In genomic region chr4:128705138-128705720, GRCm38 (mm10) we compare ENCODE assay signal across 25 mouse cellular contexts. TPM values are rescaled to one million over a fixed set of nuclear protein-coding genes. Genes with fewer than 3 reads are reported as not detected.
DNase-seq lines count a peak whose midpoint lies in the region; ATAC-seq and TF ChIP-seq lines count a peak whose summit lies in the region.
"Had no signal": no experiment of that assay in that cellular context is flagged by ENCODE, and none has a peak within 500 bp of the region (broad histone marks: within the 10 kb centered on the region; RNA-seq: fewer than 3 reads in every experiment).

No protein-coding gene starts in this region.

- H3K9me3 ChIP-seq in CH12.LX (replicated peaks; ENCODE audit: low read length), result no peaks in the 10 kb centered on the region
- H3K9me3 ChIP-seq in limb, embryonic 10.5 days (replicated peaks), result no peaks in the 10 kb centered on the region
- H3K9me3 ChIP-seq: embryonic facial prominence, embryonic 13.5 days; forebrain, embryonic 12.5 days; forebrain, embryonic 15.5 days; G1E; heart, embryonic 12.5 days; heart, embryonic 15.5 days; intestine, embryonic 15.5 days had no signal

- no peak for TF ChIP-seq CTCF in CH12.LX (conservative IDR thresholded peaks at IDR 0.05 in 1 of 2, IDR thresholded peaks at IDR 0.05 in 1 of 2; ENCODE audit: low read depth in 2 of 2, low read length in 2 of 2)

- no peak for TF ChIP-seq RAD21 in CH12.LX (IDR thresholded peaks at IDR 0.05; ENCODE audit: low read depth, low read length)

- no peaks in the 10 kb centered on the region for H3K27me3 ChIP-seq in CH12.LX (replicated peaks)
- H3K27me3 ChIP-seq in limb, embryonic 10.5 days (ENCODE audit: low read depth, poor library complexity, severe bottlenecking), result no peaks in the 10 kb centered on the region
- H3K27me3 ChIP-seq: forebrain, embryonic 15.5 days; intestine, embryonic 15.5 days; Patski had no signal

- ATAC-seq in cerebellum, adult (ENCODE audit: insufficient number of reproducible peaks, low FRiP score, low TSS enrichment), result no peak
- ATAC-seq: forebrain, embryonic 15.5 days; hindbrain, embryonic 16.5 days; intestine, embryonic 15.5 days; Patski had no signal

- dilution Hi-C loops in CH12.LX (cut with MboI; ENCODE audit: extremely low pct_ligation_motif_present, extremely low pct_unique_long_range_greater_than_20kb, low sequenced_read_pairs), result no loop called here

- H3K4me2 ChIP-seq in CH12.LX (ENCODE audit: insufficient read depth, low read depth, poor library complexity, severe bottlenecking), result no peak overlapping the region
- H3K4me2 ChIP-seq: embryonic facial prominence, embryonic 13.5 days; forebrain, embryonic 12.5 days; forebrain, embryonic 15.5 days; heart, embryonic 12.5 days; heart, embryonic 15.5 days; intestine, embryonic 15.5 days had no signal

- H3K4me1 ChIP-seq in CH12.LX (ENCODE audit: control insufficient read depth in 1 of 2, insufficient read depth in 2 of 2), result peaks cover 19 to 55% of the 10 kb centered on the region in 2 experiments
- peaks cover 32% of the 10 kb centered on the region for H3K4me1 ChIP-seq in limb, embryonic 10.5 days
- H3K4me1 ChIP-seq: forebrain, embryonic 15.5 days had no signal

- no peak overlapping the region for H3K27ac ChIP-seq in CH12.LX (ENCODE audit: insufficient read depth, low read depth)
- H3K27ac ChIP-seq in limb, embryonic 10.5 days, result 0 out of 2 replicates have a peak overlapping the region, but pooled peaks have one; percentile 4
- H3K27ac ChIP-seq: embryonic facial prominence, embryonic 13.5 days; forebrain, embryonic 12.5 days; forebrain, embryonic 15.5 days; heart, embryonic 15.5 days; intestine, embryonic 15.5 days had no signal

- peak; percentile 28 for DNase-seq in cerebellum, adult 11 months
- peak; percentile 75 to 76 for DNase-seq in cerebellum, postnatal 14 days
- no peak for DNase-seq in cerebellum, adult 8-10 months
- DNase-seq in CH12.LX (ENCODE audit: extremely low read depth), result peak; percentile 92
- no peak for DNase-seq in limb, embryonic 10.5 days (ENCODE audit: low spot score)
- DNase-seq in heart, postnatal 4 days, result no peak
- DNase-seq: adrenal gland, postnatal 10 days; gastrocnemius, postnatal 25 days; heart, adult 18-20 months; heart, postnatal 10 days; heart, postnatal 36 days; kidney, adult 11 months; kidney, adult 8-10 months had no signal

- TF ChIP-seq POLR2A in CH12.LX (IDR thresholded peaks at IDR 0.05; ENCODE audit: low read depth, low read length), result no peak

- in situ Hi-C loops in CH12.LX (cut with MboI; ENCODE audit: low pct_ligation_motif_present, low pct_unique_long_range_greater_than_20kb, low sequenced_read_pairs), result loop anchor here (5.0 kb wide), 1 partner anchor 93 kb away; the partner anchor contains the start of gene Zscan20

- H3K9ac ChIP-seq in CH12.LX (ENCODE audit: insufficient read depth, low read depth), result no peak overlapping the region
- H3K9ac ChIP-seq: embryonic facial prominence, embryonic 13.5 days; forebrain, embryonic 12.5 days; forebrain, embryonic 15.5 days; heart, embryonic 12.5 days; heart, embryonic 15.5 days; intestine, embryonic 15.5 days had no signal

- peak; percentile 86 for TF ChIP-seq EP300 in CH12.LX (IDR thresholded peaks at IDR 0.05; ENCODE audit: low read length)

- no peak overlapping the region for H3K4me3 ChIP-seq in CH12.LX (replicated peaks in 1 of 3; ENCODE audit: low read depth in 2 of 3, low read length in 2 of 3, poor library complexity in 1 of 3)
- no peak overlapping the region for H3K4me3 ChIP-seq in limb, embryonic 10.5 days
- H3K4me3 ChIP-seq: embryonic facial prominence, embryonic 13.5 days; erythroblast, embryonic 14.5 days; forebrain, embryonic 12.5 days; forebrain, embryonic 15.5 days; heart, embryonic 12.5 days; heart, embryonic 15.5 days; intestine, embryonic 15.5 days had no signal

- WGBS in limb, embryonic 10.5 days, result 93% methylated on average over 15 of the region's 15 CpGs

- H3K36me3 ChIP-seq in CH12.LX (replicated peaks in 1 of 2; ENCODE audit: control insufficient read depth in 1 of 2, insufficient read depth in 1 of 2, low read length in 1 of 2), result peaks cover 0 to 8% of the 10 kb centered on the region in 2 experiments
- H3K36me3 ChIP-seq in limb, embryonic 10.5 days, result peaks cover 19% of the 10 kb centered on the region; the same call in 1 of the 2 replicates
- H3K36me3 ChIP-seq: embryonic facial prominence, embryonic 13.5 days; forebrain, embryonic 12.5 days; G1E; heart, embryonic 12.5 days; heart, embryonic 15.5 days; intestine, embryonic 15.5 days had no signal

- H3K79me2 ChIP-seq in CH12.LX (replicated peaks; ENCODE audit: control insufficient read depth, extremely low read depth, insufficient read depth, poor library complexity, severe bottlenecking), result no peaks in the 10 kb centered on the region

TF ChIP-seq in CH12.LX, 34 proteins besides CTCF, POLR2A, EP300 and RAD21:
- TF ChIP-seq ZNF384 (IDR thresholded peaks at IDR 0.05; ENCODE audit: low read depth, low read length), result peak; percentile 26; the same call in 1 of the 2 replicates
- no peak for TF ChIP-seq PAX5 (IDR thresholded peaks at IDR 0.05; ENCODE audit: low read length)
- peak; percentile 36; the same call in 1 of the 2 replicates for TF ChIP-seq BHLHE40 (IDR thresholded peaks at IDR 0.05; ENCODE audit: low read depth, low read length)
- TF ChIP-seq USF2 (conservative IDR thresholded peaks at IDR 0.05; ENCODE audit: low read depth, low read length), result no peak
- no peak for TF ChIP-seq MAX (IDR thresholded peaks at IDR 0.05; ENCODE audit: low read length)
- no peak for TF ChIP-seq ZC3H11A (IDR thresholded peaks at IDR 0.05; ENCODE audit: low read depth, low read length)
- TF ChIP-seq USF1 (IDR thresholded peaks at IDR 0.05; ENCODE audit: low read depth, low read length), result no peak
- no peak for TF ChIP-seq MAFK (IDR thresholded peaks at IDR 0.05; ENCODE audit: insufficient replicate concordance, low read length)
- TF ChIP-seq TCF12 (IDR thresholded peaks at IDR 0.05; ENCODE audit: low read depth, low read length), result peak; percentile 85
- no peak for TF ChIP-seq ZKSCAN1 (IDR thresholded peaks at IDR 0.05; ENCODE audit: borderline replicate concordance, low read depth, low read length)
- TF ChIP-seq CHD1 (IDR thresholded peaks at IDR 0.05; ENCODE audit: low read depth, low read length), result no peak
- peak; percentile 56 for TF ChIP-seq RCOR1 (conservative IDR thresholded peaks at IDR 0.05; ENCODE audit: low read depth, low read length)
- peak; percentile 23; the same call in 1 of the 2 replicates for TF ChIP-seq ELF1 (IDR thresholded peaks at IDR 0.05; ENCODE audit: low read depth, low read length)
- TF ChIP-seq SIN3A (IDR thresholded peaks at IDR 0.05; ENCODE audit: low read length), result 0 out of 2 replicates have a peak, but pooled peaks have one; percentile 47
- no peak for TF ChIP-seq MXI1 (IDR thresholded peaks at IDR 0.05; ENCODE audit: low read depth, low read length)
- no peak for TF ChIP-seq KAT2A (IDR thresholded peaks at IDR 0.05; ENCODE audit: insufficient replicate concordance, low read length)
- TF ChIP-seq UBTF (IDR thresholded peaks at IDR 0.05; ENCODE audit: low read depth, low read length), result no peak
- no peak; the same call in 1 of the 2 replicates for TF ChIP-seq SMC3 (IDR thresholded peaks at IDR 0.05; ENCODE audit: low read depth, low read length)
- no peak for TF ChIP-seq E2F4 (IDR thresholded peaks at IDR 0.05; ENCODE audit: insufficient replicate concordance, low read depth, low read length)
- no peak for TF ChIP-seq JUN (IDR thresholded peaks at IDR 0.05; ENCODE audit: insufficient read depth, low read depth, low read length)
- TF ChIP-seq CHD2 (IDR thresholded peaks at IDR 0.05; ENCODE audit: low read length), result peak; percentile 59; the same call in 1 of the 2 replicates
- TF ChIP-seq IRF4 (IDR thresholded peaks at IDR 0.05; ENCODE audit: low read depth, low read length), result peak; percentile 85
- no peak for TF ChIP-seq HCFC1 (IDR thresholded peaks at IDR 0.05; ENCODE audit: low read depth, low read length)
- TF ChIP-seq GABPA (IDR thresholded peaks at IDR 0.05; ENCODE audit: insufficient replicate concordance, low read depth, low read length), result no peak
- no peak for TF ChIP-seq TBP (conservative IDR thresholded peaks at IDR 0.05; ENCODE audit: low read depth, low read length)
- TF ChIP-seq MAZ (IDR thresholded peaks at IDR 0.05; ENCODE audit: low read depth, low read length), result peak; percentile 27; the same call in 1 of the 2 replicates
- no peak for TF ChIP-seq JUND (conservative IDR thresholded peaks at IDR 0.05; ENCODE audit: low read depth, low read length)
- TF ChIP-seq NRF1 (IDR thresholded peaks at IDR 0.05; ENCODE audit: low read depth, low read length), result no peak
- TF ChIP-seq ETS1 (conservative IDR thresholded peaks at IDR 0.05; ENCODE audit: low read depth, low read length), result peak; percentile 72
- peak; percentile 49; the same call in 1 of the 2 replicates for TF ChIP-seq MEF2A (IDR thresholded peaks at IDR 0.05; ENCODE audit: borderline replicate concordance, low read depth, low read length)
- TF ChIP-seq POLR2AphosphoS2 (IDR thresholded peaks at IDR 0.05; ENCODE audit: low read depth, low read length), result no peak
- TF ChIP-seq ZMIZ1 (IDR thresholded peaks at IDR 0.05; ENCODE audit: low read depth, low read length), result no peak
- TF ChIP-seq MYC (IDR thresholded peaks at IDR 0.05; ENCODE audit: low read depth, low read length), result no peak
- TF ChIP-seq NELFE (IDR thresholded peaks at IDR 0.05; ENCODE audit: low read depth, low read length), result no peak

RNA-seq across cellular contexts. Expression of gene A3galt2, which starts 49.9 kb away (rescaled TPM):
- 0.04 TPM in 2 replicates for total RNA-seq in CH12.LX (2012; rRNA removed)
- not detected in 2 replicates for total RNA-seq in CH12.LX (2014; rRNA removed)
- polyA plus RNA-seq in CH12.LX (2012; ENCODE audit: insufficient read length, low read depth), result 0.07 and 0.11 TPM in 2 replicates
- 0.10 TPM in 1 of 2 replicates, not detected in the other for polyA plus RNA-seq in limb, embryonic 10.5 days (2016; fragmentation: Nextera tagmentation; extraction: Ambion mirVana)
- total RNA-seq in heart, postnatal 4 days (2021), result under 1 TPM; 0.20 to 0.36 TPM
- total RNA-seq: gastrocnemius, adult 8-10 months had no signal
- polyA plus RNA-seq: erythroblast, embryonic 14.5 days; G1E; heart, embryonic 15.5 days had no signal

RNA-seq across cellular contexts. Expression of gene Phc2, which starts 50.7 kb away (rescaled TPM):
- total RNA-seq in CH12.LX (2012; rRNA removed) (29.6 and 32.7 TPM in 2 replicates), CH12.LX (2014; rRNA removed) (23.5 and 24.1 TPM in 2 replicates)
- polyA plus RNA-seq in CH12.LX (2012; ENCODE audit: insufficient read length, low read depth), result 53.2 and 56.1 TPM in 2 replicates
- polyA plus RNA-seq in limb, embryonic 10.5 days (2016; fragmentation: Nextera tagmentation; extraction: Ambion mirVana), result 71.1 and 76.8 TPM in 2 replicates
- total RNA-seq in heart, postnatal 4 days (2021), result 10 to 100 TPM; 69.1 to 72.5 TPM

Comparison
In these comparisons a context has a peak if more than half of its experiments do, and no peak if none do; other contexts are left out.
1. DNase-seq: peak in cerebellum, adult 11 months (single experiment), cerebellum, postnatal 14 days (2 of 2) and CH12.LX (single experiment); none in cerebellum, adult 8-10 months (single experiment), limb, embryonic 10.5 days (single experiment) and heart, postnatal 4 days (single experiment).